Mouse (Mus musculus): Measurements from ENCODE around the gene Klf2.
A peak's percentile ranks its signal among the peaks of the same experiment; 100 is the strongest.

Klf2 gene

GRCm38 (mm10) chr8:72336273-72336672, 17.4 kb downstream of the Klf2 start:
- DNase-seq, result no peak

GRCm38 (mm10) chr8:72337034-72337433, 18.2 kb downstream of the Klf2 start:
- DNase-seq, result no peak

DNA sequence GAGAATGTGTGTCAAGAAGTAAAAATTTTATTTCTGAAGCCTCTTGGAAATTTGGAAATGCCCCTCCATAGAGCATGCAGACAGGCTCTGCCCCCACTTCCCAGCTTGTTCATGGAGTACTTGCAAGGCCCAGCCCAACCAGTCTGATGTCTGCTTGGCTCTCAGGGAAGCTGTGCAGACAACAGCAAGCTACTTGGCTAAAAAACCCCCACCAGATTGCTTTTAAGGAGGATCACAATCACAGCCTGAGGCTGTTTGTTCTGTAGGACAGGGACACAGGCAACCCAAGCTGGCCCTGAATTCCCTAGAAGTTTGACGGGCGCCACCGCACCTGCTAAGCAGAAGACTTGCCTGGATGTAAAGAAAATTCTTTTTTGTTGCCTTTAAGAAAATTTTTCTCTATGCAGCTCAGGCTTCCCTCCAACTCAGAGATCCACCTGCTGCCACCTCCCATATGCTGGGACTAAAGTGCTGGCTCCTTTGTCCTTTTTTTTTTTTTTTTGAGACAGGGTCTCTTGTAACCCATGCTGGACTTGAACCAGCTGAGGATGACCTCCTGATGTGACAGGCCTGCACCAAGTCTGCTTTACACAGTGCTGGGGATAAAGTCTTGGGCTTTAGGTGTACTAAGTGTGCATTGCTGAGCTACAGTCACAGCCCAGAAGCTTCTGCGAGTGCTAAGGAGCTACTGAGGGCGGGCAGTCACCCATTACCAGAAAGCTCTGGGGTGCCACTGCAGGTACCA, 23.9 kb downstream of the Klf2 start:
- DNase-seq, result no peak

- DNase-seq, result no peak
Measured at GRCm38 (mm10) chr8:72343725-72344124, 24.9 kb downstream of the Klf2 start.

GRCm38 (mm10) chr8:72347553-72347952, 28.7 kb downstream of the Klf2 start:
- DNase-seq, result no peak

DNA sequence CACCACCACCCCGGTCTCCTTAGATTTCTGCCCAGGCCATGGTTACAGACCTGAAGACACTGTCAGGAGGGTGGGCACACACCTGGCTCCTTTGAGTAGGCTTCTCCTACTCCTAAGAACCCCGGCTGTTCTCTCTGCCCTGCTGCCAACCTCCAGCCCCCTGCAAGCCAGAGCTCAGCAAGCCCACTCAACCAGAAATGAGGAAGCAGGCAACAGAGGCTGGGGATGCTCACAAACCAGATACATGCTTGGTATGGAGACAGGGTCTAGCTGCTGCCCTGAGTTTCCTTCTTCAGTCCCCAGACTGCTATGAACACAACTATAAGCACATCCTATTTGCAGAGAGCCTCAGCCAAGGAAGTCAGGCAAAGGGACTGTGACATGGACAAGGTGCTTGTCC, 29.3 kb downstream of the Klf2 start:
- no peak for DNase-seq

DNA sequence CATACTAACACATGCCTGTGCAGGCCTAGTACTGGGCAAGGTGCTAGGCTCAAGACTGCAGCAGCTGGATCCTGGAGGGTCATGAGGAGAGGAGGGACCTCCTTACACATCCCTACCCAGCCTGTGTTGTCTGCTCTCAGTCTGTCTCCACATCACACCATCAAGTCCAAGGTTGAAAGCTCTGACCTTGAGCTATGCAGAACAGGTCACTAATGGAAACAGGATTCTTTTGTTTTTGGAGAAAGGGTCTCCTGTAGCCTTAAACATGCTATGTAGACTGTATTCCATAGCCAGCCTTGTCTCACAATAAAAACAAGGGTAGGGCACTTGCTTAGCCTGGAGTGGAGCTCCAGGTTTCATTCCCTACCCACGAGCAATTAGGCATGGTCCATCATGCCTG, 30.1 kb downstream of the Klf2 start:
- no peak for DNase-seq

- DNase-seq, result no peak
Measured at GRCm38 (mm10) chr8:72349838-72350237, 31.0 kb downstream of the Klf2 start.

DNA sequence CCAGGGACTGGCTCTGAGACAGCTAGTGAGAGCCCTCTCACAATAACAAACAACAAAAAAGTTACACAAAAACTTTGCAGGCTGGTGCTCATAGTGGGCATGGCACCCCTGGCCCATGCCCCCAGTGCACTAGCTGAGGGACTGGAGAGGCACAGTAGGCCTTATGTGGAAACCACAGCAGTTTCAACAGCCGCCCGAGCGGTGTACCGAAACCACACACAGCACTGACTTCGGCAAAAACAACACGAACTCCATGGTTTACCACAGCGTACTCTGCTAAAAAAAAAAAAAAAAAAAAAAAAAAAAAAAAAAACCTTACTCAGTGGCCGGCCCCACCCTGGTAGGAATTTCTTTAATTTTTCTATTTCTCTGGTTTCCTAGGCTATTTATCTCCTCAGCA, 31.9 kb downstream of the Klf2 start:
- no peak for DNase-seq

- no peak for DNase-seq
Measured at GRCm38 (mm10) chr8:72351405-72352005, 32.7 kb downstream of the Klf2 start.

- DNase-seq, result no peak
Measured at GRCm38 (mm10) chr8:72352951-72353699, 34.3 kb downstream of the Klf2 start.

DNA sequence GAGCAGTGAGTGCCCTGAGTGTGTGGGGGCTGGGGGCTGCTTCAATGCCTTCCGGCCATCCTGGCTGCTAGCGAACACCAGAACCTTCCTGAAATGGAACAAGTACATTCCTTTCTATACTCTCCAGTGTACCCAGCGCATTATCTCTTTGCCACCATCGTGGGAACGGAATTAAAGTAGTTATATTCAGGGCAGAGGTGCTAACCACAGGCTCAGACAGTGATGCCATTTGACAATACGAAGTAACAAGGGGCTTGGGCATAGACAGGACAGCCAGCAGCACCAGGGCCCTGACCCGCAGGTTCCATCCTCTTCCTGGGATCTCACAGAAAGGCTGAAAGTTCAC, 34.8 kb downstream of the Klf2 start:
- DNase-seq, result no peak

- DNase-seq, result no peak
Measured at GRCm38 (mm10) chr8:72354272-72354671, 35.4 kb downstream of the Klf2 start.

GRCm38 (mm10) chr8:72356593-72356992, 37.8 kb downstream of the Klf2 start:
- DNase-seq, result no peak

GRCm38 (mm10) chr8:72360162-72360561, 41.3 kb downstream of the Klf2 start:
- no peak for DNase-seq

DNA sequence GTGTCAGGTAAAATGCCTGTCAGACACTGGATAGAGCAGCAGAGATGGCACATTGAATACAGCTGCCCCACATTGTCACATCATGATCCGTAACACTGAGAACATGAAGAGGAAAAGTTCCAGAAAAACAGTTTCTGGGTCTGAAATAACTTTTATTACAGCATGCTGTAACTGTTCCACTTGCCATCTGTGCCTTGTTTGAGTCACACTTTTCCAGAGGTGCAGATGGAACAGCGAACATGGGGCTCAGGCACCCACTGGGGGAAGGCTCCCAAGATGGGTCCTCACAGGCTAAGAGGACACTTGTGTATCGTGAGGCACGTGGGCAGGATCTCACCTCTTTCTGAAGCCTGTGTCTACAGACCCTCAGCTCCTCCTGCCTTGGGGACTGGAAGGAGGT, 43.9 kb downstream of the Klf2 start:
- DNase-seq, result no peak

DNA sequence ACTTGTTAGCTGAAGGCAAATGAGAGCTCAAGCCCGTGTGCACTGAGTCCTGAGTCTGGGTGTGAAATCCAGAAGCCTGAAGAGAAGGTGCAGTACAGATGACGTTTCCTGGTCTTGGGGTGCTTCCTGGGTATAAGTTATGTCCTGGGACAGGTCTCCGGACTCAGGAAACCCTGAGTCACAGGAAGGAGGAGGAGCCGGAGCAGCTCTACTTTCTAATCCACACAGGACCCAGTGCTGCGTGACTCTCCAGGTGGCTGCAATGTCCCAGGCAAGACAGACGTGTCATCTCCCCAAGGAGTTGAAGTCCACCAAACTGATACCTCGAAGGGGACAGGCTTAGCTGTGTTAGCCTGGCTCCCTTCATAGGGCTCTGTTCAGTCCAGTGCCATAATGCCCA, 44.6 kb downstream of the Klf2 start:
- no peak for DNase-seq

GRCm38 (mm10) chr8:72365016-72365415, 46.2 kb downstream of the Klf2 start:
- DNase-seq, result no peak

DNA sequence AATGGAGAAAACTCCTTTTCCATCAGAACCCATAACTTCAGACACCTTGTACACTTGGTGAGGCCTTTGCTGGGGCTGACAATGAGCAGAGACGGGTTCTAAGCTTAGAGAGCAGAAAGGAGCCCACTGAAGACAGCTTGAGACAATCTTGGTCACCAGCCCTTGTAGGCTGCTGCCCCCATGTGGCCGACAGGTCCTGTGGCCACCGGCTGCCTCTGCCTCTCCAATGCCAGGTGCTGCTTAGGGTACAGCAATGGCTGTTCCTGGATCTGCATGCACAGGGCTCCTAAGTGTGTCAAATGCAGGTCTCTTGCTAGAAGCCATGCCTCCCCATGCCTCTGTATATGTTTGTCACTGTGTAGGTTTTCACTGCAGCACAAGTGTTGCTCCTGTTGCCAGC, 47.0 kb downstream of the Klf2 start:
- DNase-seq, result peak; percentile 57

DNA sequence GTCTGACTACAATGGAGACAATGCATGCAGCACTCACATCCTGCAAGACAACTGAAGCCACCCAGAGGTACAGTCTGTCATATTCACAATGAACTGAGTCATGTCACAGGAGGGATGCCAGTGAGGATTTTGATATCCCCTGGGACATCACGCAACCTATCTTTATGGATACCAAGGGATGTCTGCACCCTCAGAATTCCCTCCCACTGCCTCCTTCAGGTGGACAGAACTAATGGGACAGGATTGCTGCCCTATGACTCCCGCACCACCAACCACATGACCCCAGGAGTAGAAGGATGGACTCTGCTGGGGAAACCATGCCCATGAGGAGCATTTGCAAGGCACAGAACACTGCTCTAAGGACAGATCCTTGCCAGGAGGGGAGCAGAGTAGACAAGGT, 47.6 kb downstream of the Klf2 start:
- no peak for DNase-seq

Data from cerebellum, adult 9-11 months (tissue).